Mouse (Mus musculus): ENCODE results near the gene Ift172. TPM values are rescaled to one million over a fixed set of nuclear protein-coding genes. Genes with fewer than 3 reads are reported as not detected.
A peak's percentile ranks its signal among the peaks of the same experiment; 100 is the strongest.

Ift172 gene
- 36.0 and 38.0 TPM in 2 replicates for polyA plus RNA-seq (2015; fragmentation: Nextera tagmentation; extraction: Ambion mirVana)

- Histone ChIP-seq H3K36me3 (peaks cover 19% of the 10 kb centered on the region), H3K4me3 (peak within 1 kb of the TSS; percentile 60), H3K9me3 (no peaks in the 10 kb centered on the region), H3K4me1 (peaks cover 34% of the 10 kb centered on the region), H3K4me2 (replicated peaks) (peak within 1 kb of the TSS; percentile 80), H3K9ac (replicated peaks) (peak within 1 kb of the TSS; percentile 52), H3K27me3 (no peaks in the 10 kb centered on the region), H3K27ac (replicated peaks) (peak within 1 kb of the TSS; percentile 88)
- WGBS = 3% methylated on average over 45 of the region's 45 CpGs
- peak; percentile 92 for ATAC-seq (replicated peaks)
Measured at GRCm38 (mm10) chr5:31290521-31291360, at the start of gene Ift172. Gene Ift172, minus strand, starts transcription at chr5:31291116.

GRCm38 (mm10) chr5:31328255-31328654, 37.3 kb upstream of the Ift172 start:
- no peak overlapping the region for H3K9ac ChIP-seq (replicated peaks)
- H3K4me3 ChIP-seq = no peak overlapping the region
- no peak overlapping the region for H3K27ac ChIP-seq (replicated peaks)
- WGBS = 31% methylated on average over 7 of the region's 7 CpGs
- no peak overlapping the region for H3K4me2 ChIP-seq (replicated peaks)
- ATAC-seq (replicated peaks) = no peak
- H3K36me3 ChIP-seq = no peaks in the 10 kb centered on the region
- H3K27me3 ChIP-seq = no peaks in the 10 kb centered on the region
- no peaks in the 10 kb centered on the region for H3K9me3 ChIP-seq
- no peaks in the 10 kb centered on the region for H3K4me1 ChIP-seq

DNA sequence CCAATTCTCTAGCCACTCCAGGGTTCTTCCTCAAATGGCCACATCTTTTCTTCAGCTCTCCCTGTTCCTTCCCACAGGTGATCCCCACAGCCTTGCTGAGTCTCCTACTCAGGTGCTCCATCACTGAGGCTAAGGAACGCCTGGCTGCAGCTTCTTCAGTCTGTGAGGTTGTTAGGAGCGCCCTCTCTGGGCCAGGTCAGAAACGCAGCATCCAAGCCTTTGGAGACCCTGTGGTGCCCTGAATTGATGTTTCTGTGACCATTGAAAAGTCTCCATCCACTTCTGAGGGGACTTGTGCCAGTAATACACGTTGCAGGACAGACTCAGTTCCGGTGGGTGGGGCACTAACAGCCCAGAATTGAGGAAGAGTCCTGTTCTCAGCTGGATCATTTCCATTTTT, 35.9 kb upstream of the Ift172 start:
- no peak overlapping the region for H3K27ac ChIP-seq (replicated peaks)
- no peaks in the 10 kb centered on the region for H3K36me3 ChIP-seq

GRCm38 (mm10) chr5:31324085-31324484, 33.2 kb upstream of the Ift172 start:
- 73% methylated on average over 3 of the region's 3 CpGs for WGBS
- H3K9me3 ChIP-seq = no peaks in the 10 kb centered on the region
- H3K9ac ChIP-seq (replicated peaks) = no peak overlapping the region
- H3K4me2 ChIP-seq (replicated peaks) = no peak overlapping the region
- H3K4me1 ChIP-seq = no peaks in the 10 kb centered on the region
- H3K27ac ChIP-seq (replicated peaks) = no peak overlapping the region
- no peak for ATAC-seq (replicated peaks)
- H3K4me3 ChIP-seq = no peak overlapping the region
- no peaks in the 10 kb centered on the region for H3K27me3 ChIP-seq
- no peaks in the 10 kb centered on the region for H3K36me3 ChIP-seq

More for the DNA sequence above, 35.9 kb upstream of the Ift172 start:
- Histone ChIP-seq H3K4me2 (replicated peaks) (no peak overlapping the region), H3K9me3 (no peaks in the 10 kb centered on the region), H3K4me1 (no peaks in the 10 kb centered on the region), H3K9ac (replicated peaks) (no peak overlapping the region), H3K4me3 (no peak overlapping the region), H3K27me3 (no peaks in the 10 kb centered on the region)
- 21% methylated on average over 5 of the region's 5 CpGs for WGBS
- ATAC-seq (replicated peaks) = no peak

DNA sequence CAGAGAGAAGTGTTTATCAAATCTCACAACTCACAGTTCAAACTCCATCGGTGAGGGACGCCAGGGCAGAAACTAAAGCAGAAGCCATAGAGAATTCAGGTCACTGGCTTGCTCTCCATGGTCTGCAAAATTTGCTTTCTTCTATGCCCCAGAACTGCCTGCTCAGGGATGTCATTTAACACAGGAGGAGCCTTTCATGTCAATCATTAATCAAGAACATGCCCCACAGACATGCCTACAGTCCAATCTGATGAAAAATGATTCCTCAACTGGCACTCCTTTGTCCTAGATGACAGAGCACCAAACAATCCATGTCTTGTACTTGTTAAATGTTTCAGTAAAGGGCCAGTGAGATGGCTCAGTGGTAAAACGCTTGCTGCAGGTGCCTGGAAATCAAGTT, 31.9 kb upstream of the Ift172 start:
- 82% methylated on average over 3 of the region's 3 CpGs for WGBS

DNA sequence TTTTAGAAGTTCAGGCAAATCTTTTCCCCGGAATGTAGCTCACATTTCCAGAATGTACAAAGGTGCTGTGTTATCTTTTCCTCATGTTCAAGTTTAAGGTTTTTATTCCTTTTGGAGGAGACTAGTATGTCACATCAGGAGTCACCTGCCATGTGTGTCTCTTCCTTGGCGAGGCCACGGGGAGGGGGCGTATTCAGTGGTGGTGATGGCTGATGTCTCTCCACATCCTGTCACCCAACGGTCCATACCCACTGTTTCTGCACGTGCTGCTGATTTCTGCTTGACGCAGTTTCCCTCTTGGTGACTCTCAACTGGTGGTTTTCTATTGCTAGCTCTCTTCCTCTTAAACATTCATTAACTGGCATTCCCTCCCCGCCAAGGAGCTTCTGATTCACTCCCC, 21.9 kb upstream of the Ift172 start:
- Histone ChIP-seq H3K27ac (replicated peaks) (no peak overlapping the region), H3K4me2 (replicated peaks) (no peak overlapping the region), H3K9ac (replicated peaks) (no peak overlapping the region), H3K4me1 (no peaks in the 10 kb centered on the region), H3K4me3 (no peak overlapping the region), H3K27me3 (no peaks in the 10 kb centered on the region), H3K9me3 (no peaks in the 10 kb centered on the region), H3K36me3 (no peaks in the 10 kb centered on the region)
- 90% methylated on average over 8 of the region's 8 CpGs for WGBS
- no peak for ATAC-seq (replicated peaks)

More for the DNA sequence above, 31.9 kb upstream of the Ift172 start:
- Histone ChIP-seq H3K4me2 (replicated peaks) (no peak overlapping the region), H3K9me3 (no peaks in the 10 kb centered on the region), H3K27ac (replicated peaks) (no peak overlapping the region), H3K36me3 (no peaks in the 10 kb centered on the region), H3K4me3 (no peak overlapping the region), H3K9ac (replicated peaks) (no peak overlapping the region), H3K4me1 (no peaks in the 10 kb centered on the region), H3K27me3 (no peaks in the 10 kb centered on the region)
- ATAC-seq (replicated peaks) = no peak

DNA sequence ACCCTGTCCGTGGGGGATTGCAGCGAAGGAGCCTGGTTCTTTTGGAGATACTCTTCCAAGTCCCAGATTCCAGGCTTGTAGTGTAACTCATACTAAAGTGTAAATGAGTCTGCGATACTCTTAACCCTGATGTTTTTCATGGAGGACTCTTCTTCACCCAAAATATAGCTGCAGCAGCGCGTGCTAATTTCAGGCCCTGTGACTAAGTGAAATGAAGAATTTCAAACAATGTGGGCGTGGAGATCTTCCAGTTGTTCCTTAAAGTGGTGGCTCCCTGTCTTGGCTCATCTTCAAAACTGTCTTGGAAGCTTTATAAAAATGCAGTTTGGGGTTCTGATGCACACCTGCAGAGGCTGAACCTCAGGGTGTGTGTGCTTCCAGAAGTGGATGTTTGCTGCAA, 12.2 kb upstream of the Ift172 start:
- Histone ChIP-seq H3K4me1 (no peaks in the 10 kb centered on the region), H3K9ac (replicated peaks) (no peak overlapping the region), H3K9me3 (no peaks in the 10 kb centered on the region), H3K4me2 (replicated peaks) (no peak overlapping the region), H3K36me3 (no peaks in the 10 kb centered on the region), H3K4me3 (no peak overlapping the region), H3K27ac (replicated peaks) (no peak overlapping the region), H3K27me3 (no peaks in the 10 kb centered on the region)
- ATAC-seq (replicated peaks) = no peak
- 92% methylated on average over 6 of the region's 6 CpGs for WGBS

GRCm38 (mm10) chr5:31301866-31302265, 10.9 kb upstream of the Ift172 start:
- WGBS = 76% methylated on average over 8 of the region's 8 CpGs
- Histone ChIP-seq H3K9me3 (no peaks in the 10 kb centered on the region), H3K27me3 (no peaks in the 10 kb centered on the region), H3K36me3 (no peaks in the 10 kb centered on the region), H3K27ac (replicated peaks) (no peak overlapping the region), H3K4me3 (no peak overlapping the region), H3K4me1 (no peaks in the 10 kb centered on the region), H3K4me2 (replicated peaks) (no peak overlapping the region), H3K9ac (replicated peaks) (no peak overlapping the region)
- no peak for ATAC-seq (replicated peaks)

GRCm38 (mm10) chr5:31298486-31298885, 7.6 kb upstream of the Ift172 start:
- Histone ChIP-seq H3K9ac (replicated peaks) (no peak overlapping the region), H3K4me3 (no peak overlapping the region), H3K4me2 (replicated peaks) (no peak overlapping the region), H3K27me3 (no peaks in the 10 kb centered on the region), H3K27ac (replicated peaks) (no peak overlapping the region), H3K36me3 (0 out of 2 replicates have a peak, but pooled peaks cover under 1% of the 10 kb centered on the region), H3K4me1 (peaks cover 15% of the 10 kb centered on the region), H3K9me3 (no peaks in the 10 kb centered on the region)
- ATAC-seq (replicated peaks) = no peak
- 78% methylated on average over 2 of the region's 2 CpGs for WGBS

DNA sequence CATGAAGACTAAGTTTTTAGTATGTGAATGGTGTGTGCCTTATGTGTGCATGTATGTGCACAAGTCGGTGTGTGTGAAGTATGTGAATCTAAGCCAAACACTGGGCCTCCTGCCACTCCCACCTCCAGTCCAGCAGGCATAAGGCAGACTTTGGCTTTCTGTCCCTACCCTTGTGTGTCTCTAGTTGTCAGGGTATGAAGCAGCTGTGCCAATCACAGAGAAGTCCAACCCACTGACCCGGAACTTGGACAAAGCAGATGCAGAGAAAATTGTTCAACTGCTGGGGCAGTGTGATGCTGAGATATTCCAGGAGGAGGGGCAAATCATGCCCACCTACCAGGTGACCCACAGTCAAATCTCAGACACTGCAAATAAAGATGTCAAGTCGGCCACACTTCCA, 7.1 kb upstream of the Ift172 start:
- Histone ChIP-seq H3K4me2 (replicated peaks) (no peak overlapping the region), H3K9ac (replicated peaks) (no peak overlapping the region), H3K9me3 (no peaks in the 10 kb centered on the region), H3K36me3 (0 out of 2 replicates have a peak, but pooled peaks cover 6% of the 10 kb centered on the region), H3K4me3 (no peak overlapping the region), H3K27ac (replicated peaks) (no peak overlapping the region), H3K4me1 (peaks cover 15% of the 10 kb centered on the region), H3K27me3 (no peaks in the 10 kb centered on the region)
- ATAC-seq (replicated peaks) = no peak
- WGBS = 83% methylated on average over 3 of the region's 3 CpGs

GRCm38 (mm10) chr5:31297047-31297757, 6.3 kb upstream of the Ift172 start, which contains the start of gene Gckr:
Gene Gckr, plus strand, starts transcription at chr5:31297443.
- Histone ChIP-seq H3K4me3 (peak within 1 kb of the TSS; percentile 64), H3K4me1 (peaks cover 18% of the 10 kb centered on the region), H3K9ac (replicated peaks) (peak within 1 kb of the TSS; percentile 86; the same call in 1 of the 2 replicates), H3K27me3 (no peaks in the 10 kb centered on the region), H3K36me3 (peaks cover 6% of the 10 kb centered on the region; the same call in 1 of the 2 replicates), H3K27ac (replicated peaks) (peak within 1 kb of the TSS; percentile 78; the same call in 1 of the 2 replicates), H3K9me3 (no peaks in the 10 kb centered on the region), H3K4me2 (replicated peaks) (peak within 1 kb of the TSS; percentile 83)
- no peak for ATAC-seq (replicated peaks)
- WGBS = 84% methylated on average over 13 of the region's 13 CpGs

DNA sequence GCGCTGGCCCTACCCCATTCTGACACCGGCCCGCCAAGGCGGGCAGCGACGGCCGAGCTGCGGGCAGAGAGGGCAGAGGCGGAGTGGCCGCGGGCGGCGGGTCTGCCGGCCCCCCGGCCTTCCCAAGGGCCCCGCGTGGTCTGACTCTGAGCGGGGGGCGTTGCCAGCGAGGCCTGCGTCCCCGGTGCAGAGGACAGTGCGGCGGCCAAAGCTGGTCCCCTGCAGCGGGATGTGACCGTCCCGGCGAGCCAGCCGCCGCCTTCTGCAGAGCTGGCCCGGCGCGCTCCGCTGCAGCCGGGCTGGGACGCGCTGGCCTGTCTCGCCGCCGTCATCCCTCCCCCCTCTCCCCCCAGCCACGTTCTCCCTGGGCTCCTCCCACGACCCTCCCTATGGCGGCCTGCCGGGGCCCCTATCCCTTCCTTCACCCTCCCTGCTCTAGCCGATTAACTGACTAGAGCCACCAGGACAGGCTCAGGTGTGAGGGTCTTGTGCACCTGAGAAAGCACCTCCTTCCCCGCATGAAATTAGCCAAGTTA, 4.8 kb upstream of the Ift172 start, which contains the start of gene Fndc4:
Gene Fndc4 (minus strand): TSS at position 475 of the 536 bp plus-strand sequence.
- peak within 1 kb of the TSS; percentile 83 for H3K4me2 ChIP-seq (replicated peaks)
- no peaks in the 10 kb centered on the region for H3K9me3 ChIP-seq
- H3K27ac ChIP-seq (replicated peaks) = peak within 1 kb of the TSS; percentile 78
- H3K9ac ChIP-seq (replicated peaks) = peak within 1 kb of the TSS; percentile 86
- peaks cover 26% of the 10 kb centered on the region for H3K4me1 ChIP-seq
- under 1% methylated on average over 44 of the region's 46 CpGs for WGBS
- H3K36me3 ChIP-seq = peaks cover 6% of the 10 kb centered on the region; the same call in 1 of the 2 replicates
- peak within 1 kb of the TSS; percentile 64 for H3K4me3 ChIP-seq
- peak; percentile 85 for ATAC-seq (replicated peaks)
- H3K27me3 ChIP-seq = no peaks in the 10 kb centered on the region

All from forebrain, embryonic 15.5 days (tissue).